Comparison of ENCODE assay signal across 18 mouse cellular contexts in the genomic region with DNA sequence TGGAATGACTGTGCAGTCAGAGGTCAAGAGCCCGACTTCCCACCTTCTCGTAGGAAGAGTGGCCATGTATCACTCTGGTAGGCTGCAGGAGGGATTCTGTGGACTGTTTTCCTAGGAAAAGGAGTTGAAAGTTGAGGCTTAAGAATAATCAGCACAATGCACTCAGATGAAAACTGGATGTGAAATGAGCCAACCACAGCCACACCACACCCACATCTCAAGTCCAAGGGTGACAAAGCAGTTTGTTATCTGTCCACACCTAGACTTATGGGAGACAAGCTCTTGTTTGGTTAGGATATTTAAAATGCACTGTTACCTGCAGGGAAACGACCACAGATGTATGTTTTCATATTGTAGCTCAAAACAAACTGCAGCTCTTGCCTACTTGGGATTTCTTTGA. TPM values are rescaled to one million over a fixed set of nuclear protein-coding genes. Genes with fewer than 3 reads are reported as not detected.
DNase-seq lines count a peak whose midpoint lies in the region; ATAC-seq and TF ChIP-seq lines count a peak whose summit lies in the region.
"Had no signal": no experiment of that assay in that cellular context is flagged by ENCODE, and none has a peak within 500 bp of the region (broad histone marks: within the 10 kb centered on the region; RNA-seq: fewer than 3 reads in every experiment).

No protein-coding gene starts in this region.

- H3K4me1 ChIP-seq in heart, embryonic 12.5 days (replicated peaks): peaks cover 20% of the 10 kb centered on the region; the same call in 1 of the 2 replicates
- peaks cover 11% of the 10 kb centered on the region for H3K4me1 ChIP-seq in heart, embryonic 10.5 days
- peaks cover 35% of the 10 kb centered on the region for H3K4me1 ChIP-seq in liver, embryonic 12.5 days
- no peaks in the 10 kb centered on the region for H3K4me1 ChIP-seq in stomach, postnatal 0 days (replicated peaks; ENCODE audit: control insufficient read depth, insufficient read depth)
- H3K4me1 ChIP-seq in embryonic facial prominence, embryonic 10.5 days: peaks cover 8% of the 10 kb centered on the region
- H3K4me1 ChIP-seq: forebrain, embryonic 15.5 days had no signal

- H3K27me3 ChIP-seq in heart, embryonic 12.5 days (replicated peaks): no peaks in the 10 kb centered on the region
- no peaks in the 10 kb centered on the region for H3K27me3 ChIP-seq in heart, embryonic 10.5 days (ENCODE audit: insufficient read depth, poor library complexity, severe bottlenecking)
- peaks cover 4% of the 10 kb centered on the region; the same call in 1 of the 2 replicates for H3K27me3 ChIP-seq in liver, embryonic 12.5 days (replicated peaks)
- no peaks in the 10 kb centered on the region for H3K27me3 ChIP-seq in stomach, postnatal 0 days (ENCODE audit: control insufficient read depth, insufficient read depth, low read length)
- no peaks in the 10 kb centered on the region for H3K27me3 ChIP-seq in embryonic facial prominence, embryonic 10.5 days (replicated peaks; ENCODE audit: low read depth, poor library complexity, severe bottlenecking)
- H3K27me3 ChIP-seq: forebrain, embryonic 15.5 days had no signal

- no peaks in the 10 kb centered on the region for H3K9me3 ChIP-seq in heart, embryonic 12.5 days (replicated peaks)
- H3K9me3 ChIP-seq in heart, embryonic 10.5 days: no peaks in the 10 kb centered on the region
- no peaks in the 10 kb centered on the region for H3K9me3 ChIP-seq in liver, embryonic 12.5 days (replicated peaks)
- H3K9me3 ChIP-seq in stomach, postnatal 0 days (ENCODE audit: control insufficient read depth, low read length): no peaks in the 10 kb centered on the region
- no peaks in the 10 kb centered on the region for H3K9me3 ChIP-seq in embryonic facial prominence, embryonic 10.5 days
- H3K9me3 ChIP-seq: forebrain, embryonic 15.5 days had no signal

- no peak for TF ChIP-seq EP300 in stomach, postnatal 0 days (optimal IDR thresholded peaks at IDR 0.05)

- no peak overlapping the region for H3K9ac ChIP-seq in heart, embryonic 12.5 days
- no peak overlapping the region for H3K9ac ChIP-seq in liver, embryonic 12.5 days
- no peak overlapping the region for H3K9ac ChIP-seq in stomach, postnatal 0 days (ENCODE audit: low read length)
- H3K9ac ChIP-seq: forebrain, embryonic 15.5 days had no signal

- peaks cover 31% of the 10 kb centered on the region for H3K36me3 ChIP-seq in heart, embryonic 12.5 days
- H3K36me3 ChIP-seq in heart, embryonic 10.5 days: peaks cover 35% of the 10 kb centered on the region
- H3K36me3 ChIP-seq in liver, embryonic 12.5 days: peaks cover 42% of the 10 kb centered on the region
- H3K36me3 ChIP-seq in stomach, postnatal 0 days (ENCODE audit: control insufficient read depth, insufficient read depth, low read length): peaks cover 15% of the 10 kb centered on the region; the same call in 1 of the 2 replicates
- H3K36me3 ChIP-seq in embryonic facial prominence, embryonic 10.5 days (replicated peaks): peaks cover 31% of the 10 kb centered on the region

- WGBS in heart, embryonic 12.5 days: 41% methylated on average over 3 of the region's 3 CpGs
- WGBS in heart, embryonic 10.5 days: 58% methylated on average over 3 of the region's 3 CpGs
- WGBS in liver, embryonic 12.5 days (ENCODE audit: insufficient replicate concordance): 33% methylated on average over 3 of the region's 3 CpGs
- WGBS in stomach, postnatal 0 days: 45% methylated on average over 3 of the region's 3 CpGs
- WGBS in embryonic facial prominence, embryonic 10.5 days: 75% methylated on average over 3 of the region's 3 CpGs

- H3K27ac ChIP-seq in heart, embryonic 12.5 days (ENCODE audit: poor library complexity, severe bottlenecking): no peak overlapping the region
- no peak overlapping the region for H3K27ac ChIP-seq in heart, embryonic 10.5 days
- H3K27ac ChIP-seq in liver, embryonic 12.5 days: peak overlapping the region; percentile 68; the same call in 1 of the 2 replicates
- H3K27ac ChIP-seq in stomach, postnatal 0 days (replicated peaks): peak overlapping the region; percentile 63
- no peak overlapping the region for H3K27ac ChIP-seq in embryonic facial prominence, embryonic 10.5 days (replicated peaks)
- H3K27ac ChIP-seq: forebrain, embryonic 15.5 days; left cerebral cortex, adult 2 months had no signal

- intact Hi-C loops in gastrocnemius, postnatal 36 days (cut with DNase I): no loop called here

- no peak for TF ChIP-seq CTCF in stomach, postnatal 0 days (IDR thresholded peaks at IDR 0.05; ENCODE audit: low read depth)

- ATAC-seq in heart, embryonic 12.5 days (ENCODE audit: insufficient number of reproducible peaks, low FRiP score): 0 out of 2 replicates have a peak, but pooled peaks have one; percentile 51
- ATAC-seq in liver, embryonic 12.5 days: peak; percentile 76
- peak; percentile 63 for ATAC-seq in stomach, postnatal 0 days (ENCODE audit: low FRiP score, low TSS enrichment)
- ATAC-seq: forebrain, embryonic 15.5 days had no signal

- no peak overlapping the region for H3K4me3 ChIP-seq in heart, embryonic 12.5 days
- H3K4me3 ChIP-seq in heart, embryonic 10.5 days: no peak overlapping the region
- H3K4me3 ChIP-seq in liver, embryonic 12.5 days: no peak overlapping the region
- H3K4me3 ChIP-seq in stomach, postnatal 0 days (ENCODE audit: low read depth, low read length): no peak overlapping the region
- H3K4me3 ChIP-seq in embryonic facial prominence, embryonic 10.5 days: no peak overlapping the region
- H3K4me3 ChIP-seq: forebrain, embryonic 15.5 days; left cerebral cortex, adult 2 months; myocyte had no signal

- no peak for DNase-seq in heart, embryonic 10.5 days (ENCODE audit: low spot score)
- DNase-seq in c-Kit-positive CD71-positive TER-119-negative erythroid progenitor cells, embryonic 14.5 days (ENCODE audit: low read depth): peak; percentile 65
- peak; percentile 38 for DNase-seq in stomach, postnatal 0 days (ENCODE audit: low spot score)
- no peak for DNase-seq in embryonic facial prominence, embryonic 10.5 days (ENCODE audit: low spot score)
- DNase-seq in urinary bladder, postnatal 36 days (ENCODE audit: low spot score in 2 of 2): no peak
- DNase-seq in gastrocnemius, postnatal 36 days: no peak
- DNase-seq: cerebellum, adult 8-10 months; kidney, postnatal 36 days; lung, adult 18-20 months; spleen, adult 18-20 months; thymus, adult 18-20 months had no signal

- H3K4me2 ChIP-seq in heart, embryonic 12.5 days: no peak overlapping the region
- H3K4me2 ChIP-seq in liver, embryonic 12.5 days: peak overlapping the region; percentile 50
- no peak overlapping the region for H3K4me2 ChIP-seq in stomach, postnatal 0 days (replicated peaks; ENCODE audit: low read depth)
- H3K4me2 ChIP-seq: forebrain, embryonic 15.5 days had no signal

RNA-seq across cellular contexts. Expression of a gene that starts 5.1 kb away (rescaled TPM):
- polyA plus RNA-seq in heart, embryonic 12.5 days (2016; fragmentation: Nextera tagmentation; extraction: Ambion mirVana): 4.8 and 6.6 TPM in 2 replicates
- 7.0 and 9.2 TPM in 2 replicates for polyA plus RNA-seq in heart, embryonic 10.5 days (2016; fragmentation: Nextera tagmentation; extraction: Ambion mirVana)
- 3.0 TPM in 2 replicates for polyA plus RNA-seq in liver, embryonic 12.5 days (2016; fragmentation: Nextera tagmentation; extraction: Ambion mirVana)
- polyA plus RNA-seq in stomach, postnatal 0 days (2015; fragmentation: Nextera tagmentation; extraction: Ambion mirVana): 16.4 and 17.0 TPM in 2 replicates
- 1.9 and 3.2 TPM in 2 replicates for polyA plus RNA-seq in embryonic facial prominence, embryonic 10.5 days (2016; fragmentation: Nextera tagmentation; extraction: Ambion mirVana)
- 1 to 10 TPM; 4.4 to 5.3 TPM for total RNA-seq in gastrocnemius, postnatal 36 days (2021)

RNA-seq across cellular contexts. Expression of a gene that starts 27.0 kb away (rescaled TPM):
- not detected in 2 replicates for polyA plus RNA-seq in heart, embryonic 12.5 days (2016; fragmentation: Nextera tagmentation; extraction: Ambion mirVana)
- polyA plus RNA-seq in heart, embryonic 10.5 days (2016; fragmentation: Nextera tagmentation; extraction: Ambion mirVana): 0.14 TPM in 1 of 2 replicates, not detected in the other
- polyA plus RNA-seq in liver, embryonic 12.5 days (2016; fragmentation: Nextera tagmentation; extraction: Ambion mirVana): not detected in 2 replicates
- polyA plus RNA-seq in stomach, postnatal 0 days (2015; fragmentation: Nextera tagmentation; extraction: Ambion mirVana): 0.12 and 0.30 TPM in 2 replicates
- 0.45 TPM in 1 of 2 replicates, not detected in the other for polyA plus RNA-seq in embryonic facial prominence, embryonic 10.5 days (2016; fragmentation: Nextera tagmentation; extraction: Ambion mirVana)
- not detected for total RNA-seq in gastrocnemius, postnatal 36 days (2021)
- total RNA-seq: heart, adult 18-20 months had no signal
- polyA plus RNA-seq: embryonic facial prominence, embryonic 11.5 days had no signal

RNA-seq across cellular contexts. Expression of a gene that starts 27.2 kb away (rescaled TPM):
- polyA plus RNA-seq in heart, embryonic 12.5 days (2016; fragmentation: Nextera tagmentation; extraction: Ambion mirVana): 28.5 and 29.0 TPM in 2 replicates
- 33.2 and 39.5 TPM in 2 replicates for polyA plus RNA-seq in heart, embryonic 10.5 days (2016; fragmentation: Nextera tagmentation; extraction: Ambion mirVana)
- 35.1 and 36.3 TPM in 2 replicates for polyA plus RNA-seq in liver, embryonic 12.5 days (2016; fragmentation: Nextera tagmentation; extraction: Ambion mirVana)
- polyA plus RNA-seq in stomach, postnatal 0 days (2015; fragmentation: Nextera tagmentation; extraction: Ambion mirVana): 17.9 and 19.8 TPM in 2 replicates
- 53.2 and 55.9 TPM in 2 replicates for polyA plus RNA-seq in embryonic facial prominence, embryonic 10.5 days (2016; fragmentation: Nextera tagmentation; extraction: Ambion mirVana)
- total RNA-seq in gastrocnemius, postnatal 36 days (2021): 10 to 100 TPM; 13.4 to 18.1 TPM

RNA-seq across cellular contexts. Expression of a gene that starts 44.8 kb away (rescaled TPM):
- polyA plus RNA-seq in heart, embryonic 12.5 days (2016; fragmentation: Nextera tagmentation; extraction: Ambion mirVana): not detected in 2 replicates
- polyA plus RNA-seq in heart, embryonic 10.5 days (2016; fragmentation: Nextera tagmentation; extraction: Ambion mirVana): not detected in 2 replicates
- polyA plus RNA-seq in liver, embryonic 12.5 days (2016; fragmentation: Nextera tagmentation; extraction: Ambion mirVana): not detected in 2 replicates
- polyA plus RNA-seq in stomach, postnatal 0 days (2015; fragmentation: Nextera tagmentation; extraction: Ambion mirVana): 0.11 TPM in 1 of 2 replicates, not detected in the other
- not detected in 2 replicates for polyA plus RNA-seq in embryonic facial prominence, embryonic 10.5 days (2016; fragmentation: Nextera tagmentation; extraction: Ambion mirVana)
- under 1 TPM; 0.41 to 0.47 TPM for total RNA-seq in gastrocnemius, postnatal 36 days (2021)
- total RNA-seq: left cerebral cortex, adult 2 months had no signal
- polyA plus RNA-seq: embryonic facial prominence, embryonic 11.5 days; forebrain, embryonic 15.5 days had no signal

RNA-seq across cellular contexts. Expression of a gene that starts 48.5 kb away (rescaled TPM):
- 37.5 and 41.5 TPM in 2 replicates for polyA plus RNA-seq in heart, embryonic 12.5 days (2016; fragmentation: Nextera tagmentation; extraction: Ambion mirVana)
- polyA plus RNA-seq in heart, embryonic 10.5 days (2016; fragmentation: Nextera tagmentation; extraction: Ambion mirVana): 19.8 and 37.7 TPM in 2 replicates
- 0.78 and 1.0 TPM in 2 replicates for polyA plus RNA-seq in liver, embryonic 12.5 days (2016; fragmentation: Nextera tagmentation; extraction: Ambion mirVana)
- 11.9 and 13.5 TPM in 2 replicates for polyA plus RNA-seq in stomach, postnatal 0 days (2015; fragmentation: Nextera tagmentation; extraction: Ambion mirVana)
- polyA plus RNA-seq in embryonic facial prominence, embryonic 10.5 days (2016; fragmentation: Nextera tagmentation; extraction: Ambion mirVana): 1.4 and 1.6 TPM in 2 replicates
- 100 to 1,000 TPM; 384 to 415 TPM for total RNA-seq in gastrocnemius, postnatal 36 days (2021)

Comparison
In these comparisons a context has a peak if more than half of its experiments do, and no peak if none do; other contexts are left out.
1. H3K27ac ChIP-seq: peak in liver, embryonic 12.5 days (single experiment) and stomach, postnatal 0 days (single experiment); none in heart, embryonic 12.5 days (single experiment), heart, embryonic 10.5 days (single experiment) and embryonic facial prominence, embryonic 10.5 days (single experiment).
2. DNase-seq: peak in c-Kit-positive CD71-positive TER-119-negative erythroid progenitor cells, embryonic 14.5 days (single experiment) and stomach, postnatal 0 days (single experiment); none in heart, embryonic 10.5 days (single experiment), embryonic facial prominence, embryonic 10.5 days (single experiment), urinary bladder, postnatal 36 days (0 of 2) and gastrocnemius, postnatal 36 days (0 of 2).
3. Peak in every context shown above with its lines, with median percentiles within 50 percentile points of each other: ATAC-seq.